Comparison of ENCODE assay signal across 14 mouse cellular contexts in genomic region chr1:32964957-32965356, GRCm38 (mm10).
DNase-seq lines count a peak whose midpoint lies in the region; ATAC-seq and TF ChIP-seq lines count a peak whose summit lies in the region.
"Had no signal": no experiment of that assay in that cellular context is flagged by ENCODE, and none has a peak within 500 bp of the region (broad histone marks: within the 10 kb centered on the region; RNA-seq: fewer than 3 reads in every experiment).

No protein-coding gene starts in this region.

- no peak for TF ChIP-seq POLR2A in kidney, adult 2 months (IDR thresholded peaks at IDR 0.05; ENCODE audit: low read depth, low read length)

- no peak overlapping the region for H3K4me2 ChIP-seq in kidney, embryonic 14.5 days (replicated peaks; ENCODE audit: low read depth, low read length)
- H3K4me2 ChIP-seq in midbrain, embryonic 15.5 days: no peak overlapping the region
- H3K4me2 ChIP-seq: hindbrain, embryonic 15.5 days had no signal

- no peaks in the 10 kb centered on the region for H3K36me3 ChIP-seq in kidney, adult 2 months (ENCODE audit: control insufficient read depth, insufficient read depth, low read length)
- no peaks in the 10 kb centered on the region for H3K36me3 ChIP-seq in kidney, embryonic 14.5 days (ENCODE audit: control insufficient read depth, insufficient read depth, low read length)
- H3K36me3 ChIP-seq in splenic B cell, adult 2 months (ENCODE audit: control insufficient read depth, insufficient read depth, low read length, poor library complexity, severe bottlenecking): no peaks in the 10 kb centered on the region
- no peaks in the 10 kb centered on the region for H3K36me3 ChIP-seq in midbrain, embryonic 15.5 days (replicated peaks)
- H3K36me3 ChIP-seq: heart, embryonic 10.5 days; hindbrain, embryonic 15.5 days had no signal

- H3K9me3 ChIP-seq in kidney, embryonic 14.5 days (ENCODE audit: control insufficient read depth, low read length): no peaks in the 10 kb centered on the region
- no peaks in the 10 kb centered on the region for H3K9me3 ChIP-seq in midbrain, embryonic 15.5 days
- H3K9me3 ChIP-seq: heart, embryonic 10.5 days; hindbrain, embryonic 15.5 days had no signal

- H3K27ac ChIP-seq in kidney, adult 2 months (ENCODE audit: insufficient read depth, low read depth, low read length): no peak overlapping the region
- no peak overlapping the region for H3K27ac ChIP-seq in kidney, embryonic 14.5 days (ENCODE audit: low read depth, low read length)
- H3K27ac ChIP-seq in midbrain, embryonic 15.5 days: no peak overlapping the region
- H3K27ac ChIP-seq: heart, embryonic 10.5 days; hindbrain, embryonic 15.5 days had no signal

- no peaks in the 10 kb centered on the region for H3K27me3 ChIP-seq in kidney, adult 2 months (replicated peaks; ENCODE audit: control insufficient read depth, insufficient read depth, low read length)
- H3K27me3 ChIP-seq in kidney, embryonic 14.5 days (ENCODE audit: control insufficient read depth, insufficient read depth, low read length): no peaks in the 10 kb centered on the region
- H3K27me3 ChIP-seq in splenic B cell, adult 2 months (ENCODE audit: control insufficient read depth, insufficient read depth, low read length, poor library complexity, severe bottlenecking): no peaks in the 10 kb centered on the region
- no peaks in the 10 kb centered on the region for H3K27me3 ChIP-seq in midbrain, embryonic 15.5 days (replicated peaks)
- H3K27me3 ChIP-seq: hindbrain, embryonic 15.5 days had no signal

- H3K4me1 ChIP-seq in kidney, adult 2 months (ENCODE audit: control insufficient read depth, insufficient read depth, low read length): no peaks in the 10 kb centered on the region
- H3K4me1 ChIP-seq in kidney, embryonic 14.5 days (ENCODE audit: control insufficient read depth, insufficient read depth, low read length): no peaks in the 10 kb centered on the region
- H3K4me1 ChIP-seq in midbrain, embryonic 15.5 days: no peaks in the 10 kb centered on the region
- H3K4me1 ChIP-seq: heart, embryonic 10.5 days; hindbrain, embryonic 15.5 days had no signal

- peak; percentile 31; the same call in 1 of the 2 replicates for TF ChIP-seq CTCF in kidney, adult 2 months (conservative IDR thresholded peaks at IDR 0.05; ENCODE audit: insufficient read depth, insufficient read length, low read depth, low read length)

- H3K4me3 ChIP-seq in kidney, adult 2 months (ENCODE audit: insufficient read depth, low read depth, low read length): no peak overlapping the region
- no peak overlapping the region for H3K4me3 ChIP-seq in kidney, embryonic 14.5 days (ENCODE audit: low read length)
- no peak overlapping the region for H3K4me3 ChIP-seq in midbrain, embryonic 15.5 days
- H3K4me3 ChIP-seq: heart, embryonic 10.5 days; hindbrain, embryonic 15.5 days had no signal

- WGBS in kidney, adult 2 months: 71% methylated on average over 3 of the region's 3 CpGs
- 78% methylated on average over 3 of the region's 3 CpGs for WGBS in kidney, embryonic 14.5 days
- 71% methylated on average over 3 of the region's 3 CpGs for whole genome bisulfite sequencing in midbrain, embryonic 15.5 days

- DNase-seq in adrenal gland, postnatal 36 days: peak; percentile 3 to 30
- DNase-seq in adrenal gland, adult 18-20 months (ENCODE audit: low spot score in 2 of 2): no peak
- DNase-seq in kidney, adult 2 months: no peak
- DNase-seq in retina, embryonic 14.5 days (ENCODE audit: low spot score): peak; percentile 21
- DNase-seq in retina, postnatal 1 day: no peak
- peak; percentile 15 for DNase-seq in splenic B cell, adult 2 months (ENCODE audit: low read depth, low spot score)
- DNase-seq: cerebellum, adult 11 months; forebrain, postnatal 0 days; lung, postnatal 36 days; thymus, postnatal 14 days had no signal

- no peak for ATAC-seq in kidney, embryonic 14.5 days (ENCODE audit: low FRiP score, low TSS enrichment)
- no peak for ATAC-seq in midbrain, embryonic 15.5 days (replicated peaks)
- ATAC-seq: forebrain, postnatal 0 days had no signal

- no peak overlapping the region for H3K9ac ChIP-seq in kidney, embryonic 14.5 days (ENCODE audit: low read depth, low read length)
- H3K9ac ChIP-seq in midbrain, embryonic 15.5 days: no peak overlapping the region
- H3K9ac ChIP-seq: forebrain, postnatal 0 days; hindbrain, embryonic 15.5 days had no signal

Comparison
In these comparisons a context has a peak if more than half of its experiments do, and no peak if none do; other contexts are left out.
1. DNase-seq: peak in adrenal gland, postnatal 36 days (2 of 2), retina, embryonic 14.5 days (single experiment) and splenic B cell, adult 2 months (single experiment); none in adrenal gland, adult 18-20 months (0 of 2), kidney, adult 2 months (single experiment) and retina, postnatal 1 day (single experiment).